Mouse (Mus musculus) MEL (cell line): ENCODE measurements at regions not wholly inside any gene's neighbourhood (a gene's known extent, or its start where the extent isn't known, plus 50 kb on each side); places are given as distances from the start of the nearest gene placed in this dataset.

Experiments
- DNase-seq: peaks from one replicate; pipeline ENCODE4 v3.0.0; 2011; ENCODE audit warnings: low read depth, low spot score
- H3K27ac ChIP-seq: 2 replicates; pipeline ENCODE4 v1.5.1; 2012; ENCODE audit warnings: low read depth, mild to moderate bottlenecking, control low read depth, low read length, moderate library complexity; ENCODE audit not compliant: control insufficient read depth
- H3K27me3 ChIP-seq, 2 experiments: fragments of 150-350 bp in 1 of 2; sonication (generic) in 1 of 2; 2 replicates each; pipeline ENCODE4 v1.6.1; 2012; ENCODE audit warnings: low read length in 2 of 2, mild to moderate bottlenecking in 2 of 2, improper control_type of control experiment in 1 of 2, moderate library complexity in 1 of 2; ENCODE audit not compliant: insufficient read depth in 2 of 2, control insufficient read depth in 1 of 2
- H3K36me3 ChIP-seq, 2 experiments: 2 replicates each; pipeline ENCODE4 v1.6.1; 2012 to 2014; ENCODE audit warnings: low read length in 2 of 2, improper control_type of control experiment in 1 of 2, inconsistent platforms in 1 of 2, mild to moderate bottlenecking in 1 of 2; ENCODE audit not compliant: insufficient read depth in 2 of 2, control insufficient read depth in 1 of 2
- H3K4me1 ChIP-seq, 2 experiments: fragments of 150-350 bp in 1 of 2; sonication (generic) in 1 of 2; 2 replicates each; pipeline ENCODE4 v1.6.1; 2012; ENCODE audit warnings: low read length in 2 of 2, improper control_type of control experiment in 1 of 2, mild to moderate bottlenecking in 1 of 2; ENCODE audit not compliant: insufficient read depth in 2 of 2, control insufficient read depth in 1 of 2
- H3K4me3 ChIP-seq, 2 experiments: fragments of 150-350 bp in 1 of 2; sonication (generic) in 1 of 2; 2 replicates each; pipeline ENCODE4 v1.5.1; 2012; ENCODE audit warnings: low read depth in 2 of 2, low read length in 2 of 2, mild to moderate bottlenecking in 2 of 2, moderate library complexity in 2 of 2, control low read depth in 1 of 2, improper control_type of control experiment in 1 of 2; ENCODE audit not compliant: control insufficient read depth in 1 of 2, insufficient read depth in 1 of 2
- H3K79me2 ChIP-seq: 2 replicates; pipeline ENCODE4 v1.6.1; 2012; ENCODE audit warnings: mild to moderate bottlenecking, low read length, moderate library complexity; ENCODE audit not compliant: control insufficient read depth, poor library complexity, insufficient read depth
- H3K9ac ChIP-seq: 2 replicates; pipeline ENCODE4 v1.6.1; 2012; ENCODE audit warnings: low read depth, mild to moderate bottlenecking, control low read depth, low read length, moderate library complexity; ENCODE audit not compliant: control insufficient read depth, poor library complexity, severe bottlenecking
- H3K9me3 ChIP-seq: fragments of 150-350 bp; sonication (generic); replicated peaks from 2 replicates; pipeline ENCODE4 v1.6.1; 2012; ENCODE audit warnings: mild to moderate bottlenecking, low read length, improper control_type of control experiment, moderate library complexity; ENCODE audit not compliant: insufficient read depth
- CTCF ChIP-seq, 3 experiments: IDR thresholded peaks in 2 of 3; conservative IDR thresholded peaks in 1 of 3; 2 replicates each; pipeline ENCODE4 v1.5.1; 2011 to 2012; ENCODE audit warnings: low read length in 3 of 3, low read depth in 2 of 3, mild to moderate bottlenecking in 2 of 3, improper control_type of control experiment in 1 of 3, inconsistent platforms in 1 of 3, mixed read lengths in 1 of 3, moderate library complexity in 1 of 3; ENCODE audit not compliant: control insufficient read depth in 1 of 3, insufficient read depth in 1 of 3, poor library complexity in 1 of 3, severe bottlenecking in 1 of 3
- E2F4 ChIP-seq: IDR thresholded peaks from 2 replicates; pipeline ENCODE4 v1.6.1; 2011; ENCODE audit warnings: low read depth, low read length, improper control_type of control experiment, borderline replicate concordance
- ETS1 ChIP-seq: IDR thresholded peaks from 2 replicates; pipeline ENCODE4 v1.6.1; 2012; ENCODE audit warnings: low read depth, mild to moderate bottlenecking, inconsistent platforms, low read length, improper control_type of control experiment, moderate library complexity
- HCFC1 ChIP-seq: IDR thresholded peaks from 2 replicates; pipeline ENCODE4 v1.6.1; 2012; ENCODE audit warnings: low read depth, mild to moderate bottlenecking, inconsistent platforms, low read length, improper control_type of control experiment, moderate library complexity
- JUND ChIP-seq: IDR thresholded peaks from 2 replicates; pipeline ENCODE4 v1.6.1; 2011; ENCODE audit warnings: low read depth, mild to moderate bottlenecking, improper control_type of control experiment, low read length
- KAT2A ChIP-seq: conservative IDR thresholded peaks from 2 replicates; pipeline ENCODE4 v1.6.1; 2012; ENCODE audit warnings: low read depth, low read length, improper control_type of control experiment, inconsistent platforms
- MAX ChIP-seq: IDR thresholded peaks from 2 replicates; pipeline ENCODE4 v1.6.1; 2011; ENCODE audit warnings: low read length, improper control_type of control experiment
- MAZ ChIP-seq: IDR thresholded peaks from 2 replicates; pipeline ENCODE4 v1.6.1; 2012; ENCODE audit warnings: low read depth, mild to moderate bottlenecking, inconsistent platforms, low read length, improper control_type of control experiment
- MEF2A ChIP-seq: IDR thresholded peaks from 2 replicates; pipeline ENCODE4 v1.6.1; 2014; ENCODE audit warnings: low read depth, mild to moderate bottlenecking, inconsistent platforms, low read length, improper control_type of control experiment; ENCODE audit not compliant: poor library complexity, insufficient replicate concordance, severe bottlenecking; ENCODE audit errors: extremely low read depth
- MYB ChIP-seq: IDR thresholded peaks from 2 replicates; pipeline ENCODE4 v1.6.1; 2011; ENCODE audit warnings: mild to moderate bottlenecking, low read depth, low read length, improper control_type of control experiment
- MYC ChIP-seq: IDR thresholded peaks from 2 replicates; pipeline ENCODE4 v1.6.1; 2011; ENCODE audit warnings: low read depth, mild to moderate bottlenecking, low read length, improper control_type of control experiment, moderate library complexity
- POLR2AphosphoS2 ChIP-seq: IDR thresholded peaks from 2 replicates; pipeline ENCODE4 v1.6.1; 2011; ENCODE audit warnings: low read length, improper control_type of control experiment
- SMC3 ChIP-seq: IDR thresholded peaks from 2 replicates; pipeline ENCODE4 v1.6.1; 2011; ENCODE audit warnings: low read depth, low read length, improper control_type of control experiment
- USF1 ChIP-seq: IDR thresholded peaks from 2 replicates; pipeline ENCODE4 v1.6.1; 2014; ENCODE audit warnings: low read depth, mild to moderate bottlenecking, inconsistent platforms, low read length, improper control_type of control experiment, moderate library complexity
- ZNF384 ChIP-seq: IDR thresholded peaks from 2 replicates; pipeline ENCODE4 v1.6.1; 2012; ENCODE audit warnings: low read depth, mild to moderate bottlenecking, inconsistent platforms, low read length, improper control_type of control experiment

DNA sequence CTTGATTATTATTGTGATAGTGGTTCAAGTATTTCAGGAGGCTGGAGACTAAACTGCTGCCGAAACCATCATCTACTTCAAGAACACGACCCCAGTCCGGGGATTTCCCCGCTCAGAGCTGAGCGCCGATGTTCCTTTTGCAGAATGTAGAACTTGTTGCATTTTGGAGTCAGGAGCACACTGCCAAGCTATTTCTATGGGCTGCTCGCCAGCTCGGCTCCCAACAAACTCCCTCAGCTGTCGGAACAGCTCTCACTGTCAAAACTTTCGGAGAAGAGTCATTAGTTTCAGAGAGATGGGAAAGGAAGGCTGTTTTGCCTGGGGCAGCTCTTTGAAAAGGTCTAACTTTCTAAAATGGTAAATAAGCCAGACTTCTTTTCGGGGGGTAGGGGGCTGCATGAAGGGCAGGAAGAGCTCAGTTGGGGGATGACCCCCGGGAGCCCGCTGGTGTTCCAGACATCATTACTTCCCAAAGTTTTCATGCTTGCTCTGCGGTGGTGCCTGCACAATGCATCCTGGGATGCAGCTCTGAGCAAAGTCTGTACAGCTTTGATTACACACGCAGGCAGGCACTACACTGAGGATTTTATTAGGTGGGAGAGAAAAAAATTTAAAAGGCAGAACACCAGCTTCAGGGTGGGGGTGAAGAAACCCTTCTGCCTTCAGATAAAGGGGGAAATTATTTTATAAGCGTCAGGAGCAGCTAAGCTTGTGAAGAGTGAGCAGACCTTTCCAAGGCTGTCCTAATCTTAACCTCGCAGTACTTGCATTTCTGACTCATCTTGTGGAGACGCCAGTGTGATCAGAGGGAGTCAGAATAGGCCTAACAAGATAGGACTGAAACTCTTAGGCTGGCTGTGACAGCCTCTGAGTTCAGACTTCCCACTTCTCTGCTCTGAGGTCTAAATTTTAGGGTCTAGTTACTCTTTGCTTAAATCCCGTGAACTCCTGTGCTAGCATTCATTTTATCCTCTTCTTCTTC, 316.5 kb downstream of the Tmem114 start:
- Histone ChIP-seq H3K9ac (no peak overlapping the region), H3K9me3 (no peaks in the 10 kb centered on the region), H3K27me3 (no peaks in the 10 kb centered on the region), H3K27ac (no peak overlapping the region), H3K36me3 (no peaks in the 10 kb centered on the region), H3K4me3 (no peak overlapping the region), H3K79me2 (no peaks in the 10 kb centered on the region), H3K4me1 (no peaks in the 10 kb centered on the region)
- TF ChIP-seq E2F4 (no peak), HCFC1 (no peak), MAX (no peak), CTCF (IDR thresholded peaks at IDR 0.05 in 2 of 3, conservative IDR thresholded peaks at IDR 0.05 in 1 of 3; ENCODE audit: control insufficient read depth in 1 of 3, insufficient read depth in 1 of 3, low read depth in 2 of 3, low read length in 3 of 3, poor library complexity in 1 of 3, severe bottlenecking in 1 of 3) (no peak), MEF2A (no peak), KAT2A (no peak), SMC3 (no peak), POLR2AphosphoS2 (no peak)
- no peak for DNase-seq

DNA sequence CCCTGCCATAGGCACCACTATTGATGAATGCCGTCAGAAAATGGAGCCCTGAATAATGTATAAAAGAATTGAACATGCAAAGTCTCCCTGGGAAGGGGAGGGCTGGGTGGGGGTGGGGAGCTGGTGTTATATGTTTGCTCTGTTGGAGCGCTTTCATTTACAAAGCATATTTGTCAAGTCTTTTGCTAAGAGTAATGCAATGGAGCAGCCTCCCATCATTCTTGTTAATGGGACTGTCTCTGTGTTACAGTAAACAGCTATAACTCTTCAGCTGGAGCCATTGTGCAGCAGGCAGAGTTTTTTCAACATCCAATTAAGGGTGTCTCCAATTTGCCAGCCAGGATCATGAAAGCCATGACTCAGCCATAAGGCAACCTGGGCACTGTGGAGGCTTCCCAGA, 345.9 kb downstream of the Tmem114 start:
- Histone ChIP-seq H3K4me3 (no peak overlapping the region), H3K79me2 (no peaks in the 10 kb centered on the region), H3K9ac (no peak overlapping the region), H3K27me3 (no peaks in the 10 kb centered on the region), H3K36me3 (no peaks in the 10 kb centered on the region), H3K9me3 (no peaks in the 10 kb centered on the region), H3K27ac (no peak overlapping the region), H3K4me1 (no peaks in the 10 kb centered on the region)
- TF ChIP-seq JUND, result no peak
- TF ChIP-seq USF1, result no peak
- no peak for TF ChIP-seq MAZ
- TF ChIP-seq ZNF384, result no peak
- TF ChIP-seq ETS1, result no peak
- no peak for TF ChIP-seq MYB
- TF ChIP-seq MYC, result no peak
- no peak for DNase-seq
